Mouse (Mus musculus) brain, embryonic 18.5 days (tissue): ENCODE data around the gene Tada3.

ENCODE experiments used
- DNase-seq: peaks from one replicate; pipeline ENCODE4 v3.0.0-alpha.2; 2012; ENCODE audit warnings: low read depth, low spot score

Tada3 gene

GRCm38 (mm10) chr6:113386025-113386424 lies 8.3 kb upstream of the Tada3 start:
- no peak for DNase-seq

DNA sequence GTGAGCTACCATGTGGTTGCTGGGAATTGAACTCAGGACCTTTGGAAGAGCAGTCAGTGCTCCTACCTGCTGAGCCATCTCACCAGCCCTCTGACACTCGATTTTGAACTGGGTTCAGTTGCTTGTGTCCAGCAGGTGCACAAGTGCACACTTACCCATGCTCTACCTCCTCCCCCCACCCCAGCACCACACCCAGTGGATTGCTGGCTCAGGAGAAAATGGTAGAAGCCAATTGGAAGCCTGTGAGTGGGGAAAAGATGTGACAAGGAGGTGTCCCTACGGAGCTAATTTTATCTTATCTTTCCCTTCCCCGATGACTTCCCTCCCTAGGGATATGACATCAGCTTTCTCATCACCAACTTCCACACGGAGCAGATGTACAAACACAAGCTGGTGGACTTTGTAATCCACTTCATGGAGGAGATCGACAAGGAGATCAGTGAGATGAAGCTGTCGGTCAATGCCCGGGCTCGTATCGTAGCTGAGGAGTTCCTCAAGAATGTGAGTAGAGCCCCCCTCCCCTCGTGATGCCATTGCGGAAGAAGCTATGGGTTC lies 7.6 kb upstream of the Tada3 start:
- DNase-seq: no peak

- no peak for DNase-seq
These were observed 6.8 kb upstream of the Tada3 start for GRCm38 (mm10) chr6:113384351-113384927.

DNA sequence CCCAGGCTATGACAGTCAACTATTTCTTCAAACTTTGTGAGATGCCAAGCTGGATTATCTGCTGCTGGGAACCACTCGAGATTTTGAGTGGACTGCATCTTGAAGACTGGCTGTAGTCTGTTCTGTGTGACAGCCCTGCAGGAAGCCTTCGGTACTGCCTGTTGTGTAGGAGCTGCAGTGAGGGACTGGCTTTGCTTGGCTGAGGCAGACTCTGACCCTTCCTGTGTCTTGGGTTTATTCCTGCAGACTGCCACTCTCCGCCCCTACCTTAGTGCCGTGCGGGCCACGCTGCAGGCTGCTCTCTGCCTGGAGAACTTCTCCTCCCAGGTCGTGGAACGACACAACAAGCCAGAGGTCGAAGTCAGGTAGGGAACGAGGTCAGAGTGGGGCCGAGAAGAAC lies 2.8 kb upstream of the Tada3 start:
- no peak for DNase-seq

- DNase-seq: no peak
These were observed 1.6 kb upstream of the Tada3 start for GRCm38 (mm10) chr6:113379246-113379645.

DNA sequence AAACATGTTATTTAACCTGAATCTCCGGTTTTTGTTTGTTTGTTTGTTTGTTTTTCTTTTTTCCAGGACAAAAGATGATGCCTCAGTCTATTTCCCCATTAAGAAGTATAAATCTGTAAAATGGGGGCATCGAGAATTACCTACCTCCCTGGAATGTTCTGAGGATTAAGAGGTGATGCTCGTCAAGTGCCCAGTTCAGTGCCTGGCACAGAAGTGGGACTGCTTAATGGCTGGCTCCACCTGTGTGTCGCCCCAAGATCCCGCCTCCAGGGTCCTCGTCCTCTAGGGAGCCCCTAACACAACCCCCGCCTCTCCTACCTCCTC lies 549 bp downstream of the Tada3 start:
- DNase-seq: no peak

GRCm38 (mm10) chr6:113373491-113373890 lies 4.2 kb downstream of the Tada3 start:
- no peak for DNase-seq

- no peak for DNase-seq
These were observed 7.3 kb downstream of the Tada3 start for GRCm38 (mm10) chr6:113370194-113370929.

GRCm38 (mm10) chr6:113368577-113368976 lies 9.1 kb downstream of the Tada3 start:
- no peak for DNase-seq

DNA sequence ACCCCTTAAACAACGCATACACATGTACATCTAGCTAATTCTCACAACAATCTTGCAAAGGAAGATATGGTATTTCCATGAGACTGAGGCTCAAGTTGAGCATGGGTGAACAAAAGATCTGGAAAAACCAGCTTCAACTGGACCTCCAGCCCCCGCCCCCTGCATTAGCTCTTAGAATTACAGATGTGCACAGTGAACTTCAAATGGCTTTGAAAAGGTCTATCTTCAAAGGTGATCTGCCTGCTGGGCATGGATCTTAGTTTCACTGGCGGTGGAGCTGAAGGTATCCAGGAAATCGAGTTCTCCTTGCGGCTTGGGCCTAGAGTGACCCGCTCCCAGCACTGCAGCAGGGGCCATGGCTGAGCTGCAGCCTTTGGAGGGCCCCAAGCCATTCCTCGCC lies 9.6 kb downstream of the Tada3 start:
- DNase-seq: no peak

- no peak for DNase-seq
These were observed 10.1 kb downstream of the Tada3 start for GRCm38 (mm10) chr6:113367574-113367973.

GRCm38 (mm10) chr6:113366639-113367038 lies 11.0 kb downstream of the Tada3 start:
- no peak for DNase-seq

DNA sequence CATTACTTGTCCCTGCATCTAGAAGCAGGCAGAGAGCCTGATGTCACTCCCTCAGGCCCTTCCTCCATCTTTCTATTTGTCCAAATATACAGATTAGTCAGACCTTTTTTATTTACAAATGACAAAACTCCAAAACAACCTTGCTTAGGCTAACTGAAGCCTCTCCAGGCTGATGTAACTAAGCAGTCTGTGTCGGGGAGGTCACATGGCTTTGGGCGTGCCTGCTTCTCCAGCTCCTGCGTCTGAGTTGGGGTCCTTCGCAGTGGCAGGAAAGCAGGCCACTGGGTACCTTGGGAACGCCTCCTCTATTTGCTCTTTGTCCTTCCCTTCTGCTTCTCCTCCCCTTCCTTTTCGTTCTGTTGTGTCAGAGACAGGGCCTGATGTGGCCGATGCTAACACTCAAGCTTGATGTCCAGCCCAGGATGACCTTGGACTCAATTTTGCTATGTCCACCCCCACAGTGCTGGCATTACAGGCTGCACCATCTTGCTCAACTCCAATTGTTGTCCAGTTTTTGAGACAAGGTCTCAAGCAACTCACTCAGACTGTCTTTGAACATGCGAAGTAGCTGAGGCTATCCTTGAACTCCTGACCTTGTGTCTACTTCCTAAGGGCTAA lies 13.1 kb downstream of the Tada3 start:
- DNase-seq: no peak

DNA sequence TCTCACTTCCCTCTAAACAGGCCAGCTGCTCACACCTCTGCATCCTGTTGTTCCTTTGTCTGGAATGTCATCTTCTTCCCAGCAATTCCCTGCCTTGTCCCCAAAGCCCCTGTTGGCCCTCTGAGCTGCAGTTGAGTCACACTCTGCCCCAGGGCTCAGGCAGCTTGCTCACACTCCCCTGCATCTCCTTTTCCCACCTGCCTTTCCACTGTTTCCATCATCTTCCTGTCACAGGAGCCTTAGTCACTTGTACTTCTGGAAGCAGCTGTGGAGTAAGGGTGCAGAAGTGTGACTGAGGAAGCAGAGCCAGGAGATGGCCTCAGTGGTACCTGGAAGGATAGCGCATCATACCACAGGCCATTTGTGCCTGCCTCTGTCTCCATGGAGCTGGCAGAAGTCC lies 15.4 kb downstream of the Tada3 start:
- DNase-seq: no peak

GRCm38 (mm10) chr6:113361476-113361875 lies 16.2 kb downstream of the Tada3 start:
- no peak for DNase-seq

DNA sequence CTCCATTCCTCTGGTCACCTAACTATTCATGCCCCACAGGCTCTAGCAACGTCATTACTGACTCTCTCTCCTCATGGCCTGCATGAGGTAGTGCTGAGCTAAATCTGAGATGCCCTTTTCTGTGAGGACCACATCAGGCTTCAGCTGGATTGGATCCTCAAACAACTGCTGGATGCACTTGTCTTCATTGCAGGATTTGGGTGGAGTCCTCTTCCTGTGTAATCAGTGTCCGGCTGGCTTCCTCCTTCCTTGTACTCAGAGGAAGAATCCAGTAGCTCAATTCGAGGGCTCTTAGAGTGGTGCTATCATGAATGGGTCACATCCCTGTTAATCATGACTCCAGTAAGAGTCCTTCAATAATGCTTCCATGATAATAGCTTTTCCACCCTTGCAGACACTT lies 24.0 kb downstream of the Tada3 start:
- DNase-seq: no peak

- no peak for DNase-seq
These were observed 24.9 kb downstream of the Tada3 start for GRCm38 (mm10) chr6:113352820-113353219.

GRCm38 (mm10) chr6:113351653-113352052 lies 26.0 kb downstream of the Tada3 start:
- DNase-seq: no peak

GRCm38 (mm10) chr6:113351161-113351560 lies 26.5 kb downstream of the Tada3 start:
- DNase-seq: no peak

- DNase-seq: no peak
These were observed 27.1 kb downstream of the Tada3 start for GRCm38 (mm10) chr6:113350538-113350937.

- no peak for DNase-seq
These were observed 30.8 kb downstream of the Tada3 start for GRCm38 (mm10) chr6:113346897-113347296.

GRCm38 (mm10) chr6:113344321-113344720 lies 33.4 kb downstream of the Tada3 start:
- no peak for DNase-seq
